Comparison of ENCODE assay signal across 14 mouse cellular contexts in genomic region chr12:73500689-73501326, GRCm38 (mm10). TPM values are rescaled to one million over a fixed set of nuclear protein-coding genes. Genes with fewer than 3 reads are reported as not detected.
A peak's percentile ranks its signal among the peaks of the same experiment; 100 is the strongest.
DNase-seq lines count a peak whose midpoint lies in the region; ATAC-seq and TF ChIP-seq lines count a peak whose summit lies in the region.
"Had no signal": no experiment of that assay in that cellular context is flagged by ENCODE, and none has a peak within 500 bp of the region (broad histone marks: within the 10 kb centered on the region; RNA-seq: fewer than 3 reads in every experiment).

No protein-coding gene starts in this region.

- no peak overlapping the region for H3K27ac ChIP-seq in forebrain, embryonic 16.5 days (ENCODE audit: low read length)
- no peak overlapping the region for H3K27ac ChIP-seq in forebrain, embryonic 11.5 days (ENCODE audit: low read depth, low read length)
- H3K27ac ChIP-seq in hindbrain, postnatal 0 days = no peak overlapping the region
- no peak overlapping the region for H3K27ac ChIP-seq in hindbrain, embryonic 10.5 days
- no peak overlapping the region for H3K27ac ChIP-seq in neural tube, embryonic 13.5 days (replicated peaks)
- peak overlapping the region; percentile 56 for H3K27ac ChIP-seq in limb, embryonic 14.5 days (replicated peaks; ENCODE audit: low read depth, low read length)
- H3K27ac ChIP-seq: liver, embryonic 13.5 days; stomach, postnatal 0 days had no signal

- H3K9ac ChIP-seq in forebrain, embryonic 16.5 days (replicated peaks; ENCODE audit: low read depth, low read length) = no peak overlapping the region
- H3K9ac ChIP-seq in forebrain, embryonic 11.5 days (ENCODE audit: low read length) = no peak overlapping the region
- H3K9ac ChIP-seq in hindbrain, postnatal 0 days (replicated peaks; ENCODE audit: low read length) = no peak overlapping the region
- no peak overlapping the region for H3K9ac ChIP-seq in neural tube, embryonic 13.5 days
- H3K9ac ChIP-seq in limb, embryonic 14.5 days (ENCODE audit: low read depth, low read length, severe bottlenecking) = no peak overlapping the region
- H3K9ac ChIP-seq: liver, embryonic 13.5 days had no signal

- no peak for DNase-seq in forebrain, embryonic 11.5 days (ENCODE audit: low spot score)
- DNase-seq in hindbrain, postnatal 0 days (ENCODE audit: low spot score) = peak; percentile 6
- DNase-seq in hindbrain, embryonic 10.5 days (ENCODE audit: low spot score) = no peak
- no peak for DNase-seq in neural tube, embryonic 10.5 days (ENCODE audit: extremely low spot score, low spot score)
- no peak for DNase-seq in limb, embryonic 14.5 days (ENCODE audit: low spot score)
- DNase-seq in urinary bladder, postnatal 4 days (ENCODE audit: low spot score in 2 of 2) = no peak
- DNase-seq: cerebellum, postnatal 14 days; kidney, adult 9 months; liver, embryonic 13.5 days; right cerebral cortex, postnatal 4 days had no signal

- no peak overlapping the region for H3K4me2 ChIP-seq in forebrain, embryonic 16.5 days (ENCODE audit: low read length)
- H3K4me2 ChIP-seq in forebrain, embryonic 11.5 days (ENCODE audit: low read depth, low read length, severe bottlenecking) = no peak overlapping the region
- no peak overlapping the region for H3K4me2 ChIP-seq in hindbrain, postnatal 0 days (ENCODE audit: low read depth, low read length)
- H3K4me2 ChIP-seq in neural tube, embryonic 13.5 days = no peak overlapping the region
- peak overlapping the region; percentile 17; the same call in 1 of the 2 replicates for H3K4me2 ChIP-seq in limb, embryonic 14.5 days (replicated peaks; ENCODE audit: low read depth, low read length, severe bottlenecking)
- H3K4me2 ChIP-seq: liver, embryonic 13.5 days had no signal

- no peak for TF ChIP-seq CTCF in hindbrain, postnatal 0 days (IDR thresholded peaks at IDR 0.05; ENCODE audit: low read depth)

- H3K27me3 ChIP-seq in forebrain, embryonic 16.5 days (replicated peaks; ENCODE audit: control insufficient read depth, insufficient read depth, low read length) = no peaks in the 10 kb centered on the region
- H3K27me3 ChIP-seq in forebrain, embryonic 11.5 days (ENCODE audit: control insufficient read depth, insufficient read depth, low read length) = no peaks in the 10 kb centered on the region
- no peaks in the 10 kb centered on the region for H3K27me3 ChIP-seq in hindbrain, postnatal 0 days (ENCODE audit: insufficient read depth, low read length)
- H3K27me3 ChIP-seq in hindbrain, embryonic 10.5 days (ENCODE audit: insufficient read depth, poor library complexity, severe bottlenecking) = no peaks in the 10 kb centered on the region; the same call in 1 of the 2 replicates
- H3K27me3 ChIP-seq in neural tube, embryonic 13.5 days = no peaks in the 10 kb centered on the region
- H3K27me3 ChIP-seq in limb, embryonic 14.5 days (ENCODE audit: control insufficient read depth, insufficient read depth, low read length) = no peaks in the 10 kb centered on the region
- H3K27me3 ChIP-seq: liver, embryonic 13.5 days had no signal

- H3K4me3 ChIP-seq in forebrain, embryonic 16.5 days (replicated peaks; ENCODE audit: low read length) = no peak overlapping the region
- H3K4me3 ChIP-seq in forebrain, embryonic 11.5 days (ENCODE audit: low read depth, low read length) = no peak overlapping the region
- no peak overlapping the region for H3K4me3 ChIP-seq in hindbrain, postnatal 0 days (ENCODE audit: low read length)
- no peak overlapping the region for H3K4me3 ChIP-seq in hindbrain, embryonic 10.5 days
- no peak overlapping the region for H3K4me3 ChIP-seq in neural tube, embryonic 13.5 days
- H3K4me3 ChIP-seq in limb, embryonic 14.5 days (replicated peaks; ENCODE audit: low read length) = no peak overlapping the region
- H3K4me3 ChIP-seq: liver, embryonic 13.5 days; megakaryocyte, embryonic 14.5 days had no signal

- no peak for TF ChIP-seq POLR2A in limb, embryonic 14.5 days (IDR thresholded peaks at IDR 0.05; ENCODE audit: borderline replicate concordance, extremely low read depth, insufficient read depth, insufficient read length)

- 54% methylated on average over 5 of the region's 5 CpGs for WGBS in forebrain, embryonic 16.5 days
- WGBS in forebrain, embryonic 11.5 days = 78% methylated on average over 5 of the region's 5 CpGs
- 54% methylated on average over 5 of the region's 5 CpGs for WGBS in hindbrain, postnatal 0 days
- WGBS in hindbrain, embryonic 10.5 days = 67% methylated on average over 5 of the region's 5 CpGs
- WGBS in neural tube, embryonic 13.5 days = 26% methylated on average over 5 of the region's 5 CpGs
- WGBS in limb, embryonic 14.5 days = 17% methylated on average over 5 of the region's 5 CpGs

- H3K36me3 ChIP-seq in forebrain, embryonic 16.5 days (ENCODE audit: control insufficient read depth, insufficient read depth) = no peaks in the 10 kb centered on the region
- H3K36me3 ChIP-seq in forebrain, embryonic 11.5 days (ENCODE audit: control insufficient read depth, insufficient read depth, low read length) = no peaks in the 10 kb centered on the region
- no peaks in the 10 kb centered on the region for H3K36me3 ChIP-seq in hindbrain, postnatal 0 days (ENCODE audit: insufficient read depth, low read length)
- H3K36me3 ChIP-seq in hindbrain, embryonic 10.5 days = no peaks in the 10 kb centered on the region
- no peaks in the 10 kb centered on the region for H3K36me3 ChIP-seq in neural tube, embryonic 13.5 days
- H3K36me3 ChIP-seq in limb, embryonic 14.5 days (ENCODE audit: control insufficient read depth, insufficient read depth, low read length) = no peaks in the 10 kb centered on the region
- H3K36me3 ChIP-seq: liver, embryonic 13.5 days had no signal

- no peaks in the 10 kb centered on the region for H3K9me3 ChIP-seq in forebrain, embryonic 16.5 days (ENCODE audit: control insufficient read depth, low read length)
- H3K9me3 ChIP-seq in forebrain, embryonic 11.5 days (ENCODE audit: control insufficient read depth, low read length) = no peaks in the 10 kb centered on the region
- H3K9me3 ChIP-seq in hindbrain, postnatal 0 days (ENCODE audit: low read length) = no peaks in the 10 kb centered on the region
- H3K9me3 ChIP-seq in hindbrain, embryonic 10.5 days = no peaks in the 10 kb centered on the region
- no peaks in the 10 kb centered on the region for H3K9me3 ChIP-seq in neural tube, embryonic 13.5 days
- H3K9me3 ChIP-seq in limb, embryonic 14.5 days (ENCODE audit: control insufficient read depth, low read length) = no peaks in the 10 kb centered on the region
- H3K9me3 ChIP-seq: liver, embryonic 13.5 days had no signal

- ATAC-seq in forebrain, embryonic 16.5 days = peak; percentile 79
- ATAC-seq in forebrain, embryonic 11.5 days (replicated peaks; ENCODE audit: low FRiP score) = no peak
- no peak; the same call in 1 of the 2 replicates for ATAC-seq in hindbrain, postnatal 0 days
- ATAC-seq in neural tube, embryonic 13.5 days (ENCODE audit: low read depth) = 0 out of 2 replicates have a peak, but pooled peaks have one; percentile 40
- ATAC-seq in limb, embryonic 14.5 days (ENCODE audit: low FRiP score, low read depth) = peak; percentile 55; the same call in 1 of the 2 replicates

- H3K4me1 ChIP-seq in forebrain, embryonic 16.5 days (replicated peaks; ENCODE audit: control insufficient read depth, insufficient read depth, low read length) = peaks cover 3% of the 10 kb centered on the region; the same call in 1 of the 2 replicates
- H3K4me1 ChIP-seq in forebrain, embryonic 11.5 days (replicated peaks; ENCODE audit: control insufficient read depth, insufficient read depth, low read length) = no peaks in the 10 kb centered on the region
- H3K4me1 ChIP-seq in hindbrain, postnatal 0 days (ENCODE audit: insufficient read depth, low read length) = no peaks in the 10 kb centered on the region
- peaks cover 8% of the 10 kb centered on the region for H3K4me1 ChIP-seq in hindbrain, embryonic 10.5 days (replicated peaks)
- H3K4me1 ChIP-seq in neural tube, embryonic 13.5 days (replicated peaks) = peaks cover 19% of the 10 kb centered on the region
- peaks cover 30% of the 10 kb centered on the region for H3K4me1 ChIP-seq in limb, embryonic 14.5 days (ENCODE audit: control insufficient read depth, insufficient read depth, low read length)
- H3K4me1 ChIP-seq: liver, embryonic 13.5 days; megakaryocyte, embryonic 14.5 days had no signal

RNA-seq across cellular contexts. Expression of gene Tmem30b, which starts 45.4 kb away (rescaled TPM):
- 0.22 and 0.46 TPM in 2 replicates for polyA plus RNA-seq in forebrain, embryonic 16.5 days (2015; fragmentation: Nextera tagmentation; extraction: Ambion mirVana)
- 2.4 and 3.4 TPM in 2 replicates for polyA plus RNA-seq in forebrain, embryonic 11.5 days (2014; fragmentation: Nextera tagmentation; extraction: Ambion mirVana)
- total RNA-seq in hindbrain, postnatal 0 days (2014; rRNA removed) = 0.25 and 0.42 TPM in 2 replicates
- 0.33 and 0.47 TPM in 2 replicates for polyA plus RNA-seq in hindbrain, postnatal 0 days (2015; fragmentation: Nextera tagmentation; extraction: Ambion mirVana)
- 3.9 and 5.8 TPM in 2 replicates for polyA plus RNA-seq in hindbrain, embryonic 10.5 days (2016; fragmentation: Nextera tagmentation; extraction: Ambion mirVana)
- 0.45 and 0.61 TPM in 2 replicates for polyA plus RNA-seq in neural tube, embryonic 13.5 days (2015; fragmentation: Nextera tagmentation; extraction: Ambion mirVana)
- polyA plus RNA-seq in limb, embryonic 14.5 days (2012; rRNA removed) = 13.8 and 19.8 TPM in 2 replicates
- 16.9 and 17.0 TPM in 2 replicates for polyA plus RNA-seq in limb, embryonic 14.5 days (2014; fragmentation: Nextera tagmentation; extraction: Ambion mirVana)

Comparison
In these comparisons a context has a peak if more than half of its experiments do, and no peak if none do; other contexts are left out.
1. ATAC-seq: peak in forebrain, embryonic 16.5 days (single experiment), neural tube, embryonic 13.5 days (single experiment) and limb, embryonic 14.5 days (single experiment); none in forebrain, embryonic 11.5 days (single experiment) and hindbrain, postnatal 0 days (single experiment).